Mouse (Mus musculus) midbrain, embryonic 13.5 days (tissue): ENCODE results near the gene Gramd1b. TPM values are rescaled to one million over a fixed set of nuclear protein-coding genes. Genes with fewer than 3 reads are reported as not detected.

Experiments used
- ATAC-seq: fragments of 200-750 bp; cut with Nextera tagmentation; 2 replicates; pipeline ENCODE4 v1.8.0; 2017; ENCODE audit warnings: mild to moderate bottlenecking, moderate TSS enrichment, moderate library complexity
- H3K27ac ChIP-seq: fragments of 300-500 bp; sonication (generic); 2 replicates; pipeline ENCODE4 v1.5.1; 2015; ENCODE audit warnings: inconsistent platforms, mild to moderate bottlenecking, moderate library complexity
- H3K27me3 ChIP-seq: fragments of 300-500 bp; sonication (generic); 2 replicates; pipeline ENCODE4 v1.6.1; 2015; ENCODE audit warnings: mild to moderate bottlenecking, inconsistent platforms
- H3K36me3 ChIP-seq: fragments of 300-500 bp; sonication (generic); 2 replicates; pipeline ENCODE4 v1.6.1; 2015; ENCODE audit warnings: mild to moderate bottlenecking, inconsistent platforms
- H3K4me1 ChIP-seq: fragments of 300-500 bp; sonication (generic); replicated peaks from 2 replicates; pipeline ENCODE4 v1.6.1; 2015; ENCODE audit warnings: inconsistent platforms
- H3K4me2 ChIP-seq: fragments of 300-500 bp; sonication (generic); replicated peaks from 2 replicates; pipeline ENCODE4 v1.6.1; 2015; ENCODE audit warnings: moderate library complexity, mild to moderate bottlenecking, inconsistent platforms
- H3K4me3 ChIP-seq: fragments of 300-500 bp; sonication (generic); replicated peaks from 2 replicates; pipeline ENCODE4 v1.5.1; 2015; ENCODE audit warnings: mild to moderate bottlenecking, inconsistent platforms
- H3K9ac ChIP-seq: fragments of 300-500 bp; sonication (generic); replicated peaks from 2 replicates; pipeline ENCODE4 v1.6.1; 2015; ENCODE audit warnings: mild to moderate bottlenecking, inconsistent platforms
- H3K9me3 ChIP-seq: fragments of 300-500 bp; sonication (generic); 2 replicates; pipeline ENCODE4 v1.6.1; 2016; ENCODE audit warnings: mild to moderate bottlenecking, inconsistent platforms
- WGBS: fragments of 180-500 bp; shearing (Covaris S2); methylation state at CpG from one replicate; pipeline ENCODE4 v1.1.7; 2015; 5-methylcytosine and 5-hydroxymethylcytosine counted together
- polyA plus RNA-seq: library from polyadenylated mRNA; unstranded; fragments of >200 nt; fragmentation: Nextera tagmentation; extraction: Ambion mirVana; gene quantifications from 2 replicates; pipeline ENCODE4 v1.2.1, GENCODE M21; 2015

The Gramd1b gene
- polyA plus RNA-seq, 1 experiment from 2014 or later = 8.1 TPM

- no peak overlapping the region for H3K4me2 ChIP-seq
- 72% methylated on average over 7 of the region's 7 CpGs for WGBS
- H3K27ac ChIP-seq = peak overlapping the region; percentile 21; the same call in 1 of the 2 replicates
- H3K9ac ChIP-seq = no peak overlapping the region
- no peaks in the 10 kb centered on the region for H3K27me3 ChIP-seq
- no peaks in the 10 kb centered on the region for H3K36me3 ChIP-seq
- H3K4me3 ChIP-seq = no peak overlapping the region
- ATAC-seq = no peak
- peaks cover 22% of the 10 kb centered on the region for H3K4me1 ChIP-seq
- H3K9me3 ChIP-seq = no peaks in the 10 kb centered on the region
Measured at GRCm38 (mm10) chr9:40245974-40246665, 285.1 kb downstream of the Gramd1b start.

GRCm38 (mm10) chr9:40245466-40245865, 285.7 kb downstream of the Gramd1b start:
- WGBS = 83% methylated on average over 9 of the region's 9 CpGs
- Histone ChIP-seq H3K4me3 (no peak overlapping the region), H3K27ac (no peak overlapping the region), H3K9ac (no peak overlapping the region), H3K4me2 (no peak overlapping the region), H3K4me1 (peaks cover 28% of the 10 kb centered on the region), H3K36me3 (no peaks in the 10 kb centered on the region), H3K27me3 (no peaks in the 10 kb centered on the region), H3K9me3 (no peaks in the 10 kb centered on the region)
- ATAC-seq = no peak

Other genes starting within 250 kb of the Gramd1b start
- not detected in 2 replicates for gene Gm21915, start 139.2 kb upstream of the Gramd1b start, polyA plus RNA-seq
- 43.6 and 45.8 TPM in 2 replicates for gene Clmp, start 154.6 kb upstream of the Gramd1b start, polyA plus RNA-seq